Comparison of ENCODE assay signal across 24 mouse cellular contexts in the genomic region with DNA sequence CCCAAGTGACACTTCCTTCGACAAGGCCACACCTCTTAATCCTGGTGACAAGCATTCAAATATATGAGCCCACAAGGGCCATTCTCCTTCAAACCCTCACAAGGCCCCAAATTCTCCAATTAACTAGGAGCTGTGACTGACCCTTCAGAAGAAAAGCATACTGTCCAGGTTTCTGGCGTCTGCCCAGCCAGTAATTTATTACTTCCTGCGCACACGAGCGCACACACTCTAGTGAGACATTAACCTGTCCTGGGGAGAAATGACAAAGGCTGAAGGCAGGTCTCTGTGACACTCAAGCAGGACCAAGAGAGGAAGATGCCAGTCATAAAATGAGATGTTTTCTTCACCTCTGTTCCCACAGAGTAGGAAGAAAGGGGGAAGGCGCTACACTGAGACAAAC. TPM values are rescaled to one million over a fixed set of nuclear protein-coding genes. Genes with fewer than 3 reads are reported as not detected.
DNase-seq lines count a peak whose midpoint lies in the region; ATAC-seq and TF ChIP-seq lines count a peak whose summit lies in the region.
"Had no signal": no experiment of that assay in that cellular context is flagged by ENCODE, and none has a peak within 500 bp of the region (broad histone marks: within the 10 kb centered on the region; RNA-seq: fewer than 3 reads in every experiment).

No protein-coding gene starts in this region.

- 41% methylated on average over 6 of the region's 6 CpGs for WGBS in limb, embryonic 14.5 days
- WGBS in limb, embryonic 10.5 days: 50% methylated on average over 6 of the region's 6 CpGs
- WGBS in kidney, embryonic 15.5 days: 16% methylated on average over 6 of the region's 6 CpGs
- WGBS in liver, embryonic 12.5 days (ENCODE audit: insufficient replicate concordance): 77% methylated on average over 6 of the region's 6 CpGs

- H3K4me2 ChIP-seq in limb, embryonic 14.5 days (replicated peaks; ENCODE audit: low read depth, low read length, severe bottlenecking): no peak overlapping the region
- H3K4me2 ChIP-seq in kidney, embryonic 15.5 days: no peak overlapping the region
- H3K4me2 ChIP-seq in liver, embryonic 12.5 days: no peak overlapping the region
- H3K4me2 ChIP-seq: forebrain, embryonic 12.5 days; heart, embryonic 11.5 days; heart, embryonic 15.5 days; hindbrain, embryonic 12.5 days had no signal

- H3K4me3 ChIP-seq in limb, embryonic 14.5 days (replicated peaks; ENCODE audit: low read length): no peak overlapping the region
- no peak overlapping the region for H3K4me3 ChIP-seq in limb, embryonic 10.5 days
- no peak overlapping the region for H3K4me3 ChIP-seq in kidney, embryonic 15.5 days (replicated peaks)
- H3K4me3 ChIP-seq in liver, embryonic 12.5 days: no peak overlapping the region
- H3K4me3 ChIP-seq: forebrain, embryonic 12.5 days; heart, adult 2 months; heart, embryonic 15.5 days; hindbrain, embryonic 12.5 days had no signal

- 0 out of 2 replicates have a peak overlapping the region, but pooled peaks have one; percentile 7 for H3K9ac ChIP-seq in limb, embryonic 14.5 days (ENCODE audit: low read depth, low read length, severe bottlenecking)
- no peak overlapping the region for H3K9ac ChIP-seq in kidney, embryonic 15.5 days
- H3K9ac ChIP-seq in liver, embryonic 12.5 days: no peak overlapping the region
- H3K9ac ChIP-seq: forebrain, embryonic 12.5 days; heart, embryonic 15.5 days; hindbrain, embryonic 12.5 days had no signal

- 0 out of 2 replicates have a peak, but pooled peaks cover 3% of the 10 kb centered on the region for H3K4me1 ChIP-seq in limb, embryonic 14.5 days (ENCODE audit: control insufficient read depth, insufficient read depth, low read length)
- peaks cover 22% of the 10 kb centered on the region for H3K4me1 ChIP-seq in limb, embryonic 10.5 days
- peaks cover 24% of the 10 kb centered on the region for H3K4me1 ChIP-seq in kidney, embryonic 15.5 days
- peaks cover 15% of the 10 kb centered on the region for H3K4me1 ChIP-seq in liver, embryonic 12.5 days

- no peak for TF ChIP-seq POLR2A in limb, embryonic 14.5 days (IDR thresholded peaks at IDR 0.05; ENCODE audit: borderline replicate concordance, extremely low read depth, insufficient read depth, insufficient read length)

- no peak for DNase-seq in limb, embryonic 14.5 days (ENCODE audit: low spot score)
- DNase-seq in limb, embryonic 10.5 days (ENCODE audit: low spot score): no peak
- DNase-seq in kidney, postnatal 14 days: peak; percentile 36
- DNase-seq in mesoderm, embryonic 11.5 days (ENCODE audit: low read depth, low spot score): peak; percentile 6
- DNase-seq in thymus, postnatal 10 days (ENCODE audit: low spot score in 2 of 2): no peak
- no peak for DNase-seq in left cerebral cortex, postnatal 14 days (ENCODE audit: low spot score in 2 of 2)
- DNase-seq: adrenal gland, adult 8-10 months; adrenal gland, postnatal 36 days; cerebellum, adult 2 months; cerebellum, postnatal 10 days; gastrocnemius, postnatal 14 days; heart, adult 2 months; heart, postnatal 4 days had no signal

- H3K9me3 ChIP-seq in limb, embryonic 14.5 days (ENCODE audit: control insufficient read depth, low read length): no peaks in the 10 kb centered on the region
- no peaks in the 10 kb centered on the region for H3K9me3 ChIP-seq in limb, embryonic 10.5 days (replicated peaks)
- no peaks in the 10 kb centered on the region for H3K9me3 ChIP-seq in kidney, embryonic 15.5 days (replicated peaks)
- H3K9me3 ChIP-seq in liver, embryonic 12.5 days (replicated peaks): no peaks in the 10 kb centered on the region
- H3K9me3 ChIP-seq: forebrain, embryonic 12.5 days; heart, embryonic 15.5 days; hindbrain, embryonic 12.5 days had no signal

- no peak overlapping the region for H3K27ac ChIP-seq in limb, embryonic 14.5 days (replicated peaks; ENCODE audit: low read depth, low read length)
- no peak overlapping the region for H3K27ac ChIP-seq in limb, embryonic 10.5 days
- 0 out of 2 replicates have a peak overlapping the region, but pooled peaks have one; percentile 5 for H3K27ac ChIP-seq in kidney, embryonic 15.5 days
- H3K27ac ChIP-seq in liver, embryonic 12.5 days: no peak overlapping the region
- H3K27ac ChIP-seq: forebrain, embryonic 12.5 days; heart, adult 2 months; heart, embryonic 15.5 days; hindbrain, embryonic 12.5 days had no signal

- H3K27me3 ChIP-seq in limb, embryonic 14.5 days (ENCODE audit: control insufficient read depth, insufficient read depth, low read length): no peaks in the 10 kb centered on the region
- no peaks in the 10 kb centered on the region for H3K27me3 ChIP-seq in limb, embryonic 10.5 days (ENCODE audit: low read depth, poor library complexity, severe bottlenecking)
- H3K27me3 ChIP-seq in kidney, embryonic 15.5 days: no peaks in the 10 kb centered on the region
- H3K27me3 ChIP-seq in liver, embryonic 12.5 days (replicated peaks): no peaks in the 10 kb centered on the region
- H3K27me3 ChIP-seq: forebrain, embryonic 12.5 days; heart, embryonic 15.5 days; hindbrain, embryonic 12.5 days had no signal

- H3K36me3 ChIP-seq in limb, embryonic 14.5 days (ENCODE audit: control insufficient read depth, insufficient read depth, low read length): peaks cover 62% of the 10 kb centered on the region
- H3K36me3 ChIP-seq in limb, embryonic 10.5 days: peaks cover 91% of the 10 kb centered on the region
- peaks cover 83% of the 10 kb centered on the region for H3K36me3 ChIP-seq in kidney, embryonic 15.5 days
- peaks cover 91% of the 10 kb centered on the region for H3K36me3 ChIP-seq in liver, embryonic 12.5 days

- intact Hi-C loops in left cerebral cortex, postnatal 14 days (cut with DNase I): no loop called here

- no peak for ATAC-seq in limb, embryonic 14.5 days (ENCODE audit: low FRiP score, low read depth)
- ATAC-seq in kidney, embryonic 15.5 days (replicated peaks; ENCODE audit: low FRiP score): 0 out of 2 replicates have a peak, but pooled peaks have one; percentile 15
- ATAC-seq in liver, embryonic 12.5 days: no peak
- ATAC-seq: forebrain, embryonic 16.5 days had no signal

RNA-seq across cellular contexts. Expression of a gene that starts 5.7 kb away (rescaled TPM):
- 126 and 166 TPM in 2 replicates for polyA plus RNA-seq in limb, embryonic 14.5 days (2012; rRNA removed)
- 229 and 250 TPM in 2 replicates for polyA plus RNA-seq in limb, embryonic 14.5 days (2014; fragmentation: Nextera tagmentation; extraction: Ambion mirVana)
- 404 and 416 TPM in 2 replicates for polyA plus RNA-seq in limb, embryonic 10.5 days (2016; fragmentation: Nextera tagmentation; extraction: Ambion mirVana)
- polyA plus RNA-seq in kidney, embryonic 15.5 days (2015; fragmentation: Nextera tagmentation; extraction: Ambion mirVana): 305 and 313 TPM in 2 replicates
- polyA plus RNA-seq in liver, embryonic 12.5 days (2016; fragmentation: Nextera tagmentation; extraction: Ambion mirVana): 278 and 289 TPM in 2 replicates
- total RNA-seq in left cerebral cortex, postnatal 14 days (2021): 1 to 10 TPM; 4.1 to 4.2 TPM

RNA-seq across cellular contexts. Expression of a gene that starts 37.2 kb away (rescaled TPM):
- 1.2 and 1.6 TPM in 2 replicates for polyA plus RNA-seq in limb, embryonic 14.5 days (2012; rRNA removed)
- polyA plus RNA-seq in limb, embryonic 14.5 days (2014; fragmentation: Nextera tagmentation; extraction: Ambion mirVana): 0.56 and 0.97 TPM in 2 replicates
- polyA plus RNA-seq in limb, embryonic 10.5 days (2016; fragmentation: Nextera tagmentation; extraction: Ambion mirVana): 0.23 and 0.46 TPM in 2 replicates
- polyA plus RNA-seq in kidney, embryonic 15.5 days (2015; fragmentation: Nextera tagmentation; extraction: Ambion mirVana): 0.55 and 0.62 TPM in 2 replicates
- polyA plus RNA-seq in liver, embryonic 12.5 days (2016; fragmentation: Nextera tagmentation; extraction: Ambion mirVana): 0.08 and 0.12 TPM in 2 replicates
- 10 to 100 TPM; 11.4 to 12.6 TPM for total RNA-seq in left cerebral cortex, postnatal 14 days (2021)
- total RNA-seq: adrenal gland, postnatal 36 days; gastrocnemius, adult 18-20 months had no signal

RNA-seq across cellular contexts. Expression of a gene that starts 38.2 kb away (rescaled TPM):
- polyA plus RNA-seq in limb, embryonic 14.5 days (2012; rRNA removed): not detected in 2 replicates
- polyA plus RNA-seq in limb, embryonic 14.5 days (2014; fragmentation: Nextera tagmentation; extraction: Ambion mirVana): not detected in 2 replicates
- polyA plus RNA-seq in limb, embryonic 10.5 days (2016; fragmentation: Nextera tagmentation; extraction: Ambion mirVana): not detected in 2 replicates
- polyA plus RNA-seq in kidney, embryonic 15.5 days (2015; fragmentation: Nextera tagmentation; extraction: Ambion mirVana): not detected in 2 replicates
- polyA plus RNA-seq in liver, embryonic 12.5 days (2016; fragmentation: Nextera tagmentation; extraction: Ambion mirVana): not detected in 2 replicates
- 1 to 10 TPM; 2.1 to 3.7 TPM for total RNA-seq in left cerebral cortex, postnatal 14 days (2021)
- total RNA-seq: adrenal gland, adult 8-10 months; adrenal gland, postnatal 36 days; ES-E14; gastrocnemius, adult 18-20 months; gastrocnemius, postnatal 14 days; heart, adult 2 months; heart, postnatal 4 days had no signal
- polyA plus RNA-seq: gonadal fat pad, adult 2 months; heart, adult 2 months; heart, embryonic 11.5 days; heart, embryonic 15.5 days had no signal

RNA-seq across cellular contexts. Expression of a gene that starts 54.8 kb away (rescaled TPM):
- polyA plus RNA-seq in limb, embryonic 14.5 days (2012; rRNA removed): 0.10 and 0.18 TPM in 2 replicates
- 0.44 and 0.80 TPM in 2 replicates for polyA plus RNA-seq in limb, embryonic 14.5 days (2014; fragmentation: Nextera tagmentation; extraction: Ambion mirVana)
- polyA plus RNA-seq in limb, embryonic 10.5 days (2016; fragmentation: Nextera tagmentation; extraction: Ambion mirVana): not detected in 2 replicates
- polyA plus RNA-seq in kidney, embryonic 15.5 days (2015; fragmentation: Nextera tagmentation; extraction: Ambion mirVana): 0.12 and 0.23 TPM in 2 replicates
- 0.11 and 0.22 TPM in 2 replicates for polyA plus RNA-seq in liver, embryonic 12.5 days (2016; fragmentation: Nextera tagmentation; extraction: Ambion mirVana)
- total RNA-seq in left cerebral cortex, postnatal 14 days (2021): not detected
- total RNA-seq: adrenal gland, adult 8-10 months; adrenal gland, postnatal 36 days; ES-E14; gastrocnemius, postnatal 14 days; heart, adult 2 months had no signal
- polyA plus RNA-seq: cerebellum, adult 2 months; embryonic facial prominence, embryonic 11.5 days; forebrain, embryonic 12.5 days; heart, adult 2 months; hindbrain, embryonic 12.5 days had no signal

Comparison
In these comparisons a context has a peak if more than half of its experiments do, and no peak if none do; other contexts are left out.
1. DNase-seq: peak in kidney, postnatal 14 days (single experiment) and mesoderm, embryonic 11.5 days (single experiment); none in limb, embryonic 14.5 days (single experiment), limb, embryonic 10.5 days (single experiment), thymus, postnatal 10 days (0 of 2) and left cerebral cortex, postnatal 14 days (0 of 2).